Mouse (Mus musculus): ENCODE data around the gene Unc5a.

Unc5a gene

GRCm38 (mm10) chr13:54948531-54949493 is at the start of gene Unc5a:
TSS of gene Unc5a (plus strand) at chr13:54949411.
- peak; percentile 55 for DNase-seq (ENCODE audit: low spot score)

- DNase-seq (ENCODE audit: low spot score): no peak
These were observed 37.2 kb upstream of the Unc5a start for GRCm38 (mm10) chr13:54912053-54912452.

GRCm38 (mm10) chr13:54912894-54913621 is 36.2 kb upstream of the Unc5a start:
- DNase-seq (ENCODE audit: low spot score): no peak

GRCm38 (mm10) chr13:54916644-54917043 is 32.6 kb upstream of the Unc5a start:
- no peak for DNase-seq (ENCODE audit: low spot score)

GRCm38 (mm10) chr13:54918910-54919309 is 30.3 kb upstream of the Unc5a start:
- no peak for DNase-seq (ENCODE audit: low spot score)

- DNase-seq (ENCODE audit: low spot score): no peak
These were observed 29.5 kb upstream of the Unc5a start for GRCm38 (mm10) chr13:54919666-54920065.

GRCm38 (mm10) chr13:54921700-54922099 is 27.5 kb upstream of the Unc5a start:
- DNase-seq (ENCODE audit: low spot score): no peak

- no peak for DNase-seq (ENCODE audit: low spot score)
These were observed 25.5 kb upstream of the Unc5a start for GRCm38 (mm10) chr13:54923705-54924104.

GRCm38 (mm10) chr13:54925466-54925865 is 23.7 kb upstream of the Unc5a start:
- no peak for DNase-seq (ENCODE audit: low spot score)

GRCm38 (mm10) chr13:54926654-54927053 is 22.6 kb upstream of the Unc5a start:
- no peak for DNase-seq (ENCODE audit: low spot score)

- no peak for DNase-seq (ENCODE audit: low spot score)
These were observed 19.1 kb upstream of the Unc5a start for GRCm38 (mm10) chr13:54930123-54930522.

GRCm38 (mm10) chr13:54934873-54935272 is 14.3 kb upstream of the Unc5a start:
- no peak for DNase-seq (ENCODE audit: low spot score)

GRCm38 (mm10) chr13:54936173-54936572 is 13.0 kb upstream of the Unc5a start:
- DNase-seq (ENCODE audit: low spot score): no peak

- no peak for DNase-seq (ENCODE audit: low spot score)
These were observed 11.3 kb upstream of the Unc5a start for GRCm38 (mm10) chr13:54937885-54938284.

- no peak for DNase-seq (ENCODE audit: low spot score)
These were observed 10.7 kb upstream of the Unc5a start for GRCm38 (mm10) chr13:54938493-54938892.

- no peak for DNase-seq (ENCODE audit: low spot score)
These were observed 4.6 kb upstream of the Unc5a start for GRCm38 (mm10) chr13:54944411-54945157.

GRCm38 (mm10) chr13:54945332-54945731 is 3.9 kb upstream of the Unc5a start:
- peak; percentile 41 for DNase-seq (ENCODE audit: low spot score)

GRCm38 (mm10) chr13:54946406-54946805 is 2.8 kb upstream of the Unc5a start:
- no peak for DNase-seq (ENCODE audit: low spot score)

- peak; percentile 32 for DNase-seq (ENCODE audit: low spot score)
These were observed 381 bp downstream of the Unc5a start for GRCm38 (mm10) chr13:54949592-54949991.

GRCm38 (mm10) chr13:54950131-54950530 is 920 bp downstream of the Unc5a start:
- no peak for DNase-seq (ENCODE audit: low spot score)

- DNase-seq (ENCODE audit: low spot score): no peak
These were observed 2.0 kb downstream of the Unc5a start for GRCm38 (mm10) chr13:54951166-54951565.

- no peak for DNase-seq (ENCODE audit: low spot score)
These were observed 5.5 kb downstream of the Unc5a start for GRCm38 (mm10) chr13:54954745-54955144.

Measured in urinary bladder, postnatal 25 days (tissue).